Mouse (Mus musculus) lung, postnatal 36 days (tissue): ENCODE data around the gene Cdsn.

Source experiments
- DNase-seq: peaks from one replicate; pipeline ENCODE4 v3.0.0; 2022; ENCODE audit warnings: mixed read lengths

The Cdsn gene

DNA sequence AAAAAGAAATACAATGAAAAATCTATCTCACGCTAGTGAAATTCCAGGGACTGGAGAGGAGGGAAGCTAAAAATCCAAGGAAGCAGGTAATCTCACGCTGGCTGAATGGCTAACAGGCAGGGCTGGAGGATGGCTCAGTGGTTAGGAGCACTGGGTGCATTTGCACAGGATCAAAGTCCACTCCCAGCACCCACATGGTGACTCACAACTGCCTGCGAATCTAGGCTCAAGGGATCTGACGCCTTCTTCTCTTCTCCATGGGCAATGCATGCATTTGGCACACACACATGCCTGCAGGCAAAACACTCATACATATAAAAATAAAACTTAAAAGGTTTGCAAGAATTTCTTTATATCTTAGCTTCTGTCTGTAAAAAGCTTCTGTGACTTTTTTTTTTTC, 14.5 kb upstream of the Cdsn start:
- DNase-seq, result no peak

DNA sequence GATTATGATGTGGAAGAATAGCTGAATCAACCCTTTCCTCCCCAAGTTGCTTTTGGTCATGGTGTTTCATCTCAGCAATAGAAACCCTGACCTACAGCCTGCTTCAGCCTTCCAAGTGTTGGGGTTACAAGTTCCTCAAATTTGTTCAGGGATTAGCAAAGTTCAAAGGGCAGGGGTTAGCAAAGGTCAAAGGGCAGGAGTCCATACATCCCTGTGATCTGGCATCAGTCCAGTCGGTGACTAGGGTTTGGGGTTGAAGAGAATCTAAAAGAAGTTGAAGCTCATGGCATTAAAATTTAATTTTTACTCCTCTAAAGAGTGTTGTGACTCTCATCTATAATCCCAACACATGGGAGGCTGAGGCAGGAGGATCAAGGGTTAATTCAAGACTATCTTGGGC, 13.5 kb upstream of the Cdsn start:
- DNase-seq, result no peak

DNA sequence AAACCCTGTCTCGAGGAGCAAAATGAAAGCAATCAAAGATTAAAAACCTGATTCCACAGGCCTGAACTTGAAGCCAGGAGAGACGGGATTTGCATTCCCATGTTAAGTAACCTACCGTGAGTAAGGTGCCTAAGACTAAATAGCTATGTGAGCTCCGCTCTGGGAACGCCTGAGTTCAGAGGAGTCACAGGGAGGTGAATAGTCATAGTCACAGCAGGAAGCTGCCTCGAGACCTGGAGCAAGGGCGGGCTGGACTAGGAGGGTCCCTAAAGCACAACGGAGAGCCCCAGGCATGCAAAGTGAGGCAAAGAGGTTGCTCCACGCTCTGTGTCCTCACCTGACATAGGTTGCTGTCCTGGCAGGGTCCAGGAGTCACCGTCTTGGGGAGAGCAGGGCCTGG, 12.4 kb upstream of the Cdsn start:
- DNase-seq, result no peak

DNA sequence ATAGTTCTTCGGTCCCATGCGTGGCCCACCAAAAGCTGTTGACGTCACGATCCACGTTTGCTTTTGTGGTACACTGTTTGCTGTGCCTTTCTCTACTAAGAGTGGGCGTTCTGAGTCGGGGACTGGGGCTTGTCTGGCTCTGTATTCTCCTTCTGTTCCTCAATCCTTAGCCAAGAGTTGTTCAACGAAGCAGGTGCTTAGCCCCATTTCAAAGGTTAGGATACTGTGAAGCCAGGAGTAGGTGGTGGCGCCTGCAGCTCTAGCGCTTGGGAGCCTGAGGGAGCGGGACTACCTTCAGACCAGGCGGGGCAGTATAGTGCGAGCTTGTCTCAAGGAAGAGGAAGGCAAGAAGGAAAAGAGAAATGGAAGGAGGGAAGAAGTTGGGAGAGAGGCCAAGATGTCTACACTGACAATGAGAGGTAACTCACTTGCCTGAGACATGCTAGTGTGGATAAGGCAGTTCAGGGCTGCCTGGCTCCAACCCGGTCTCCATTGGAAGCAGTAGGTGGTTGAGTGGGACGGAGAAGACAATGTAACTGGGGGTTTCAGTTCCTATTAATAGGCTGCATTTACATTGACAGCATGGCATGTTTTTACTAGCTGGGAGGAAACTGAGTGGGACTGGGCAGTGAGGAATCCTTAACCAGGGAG, 9.0 kb upstream of the Cdsn start:
- no peak for DNase-seq

DNA sequence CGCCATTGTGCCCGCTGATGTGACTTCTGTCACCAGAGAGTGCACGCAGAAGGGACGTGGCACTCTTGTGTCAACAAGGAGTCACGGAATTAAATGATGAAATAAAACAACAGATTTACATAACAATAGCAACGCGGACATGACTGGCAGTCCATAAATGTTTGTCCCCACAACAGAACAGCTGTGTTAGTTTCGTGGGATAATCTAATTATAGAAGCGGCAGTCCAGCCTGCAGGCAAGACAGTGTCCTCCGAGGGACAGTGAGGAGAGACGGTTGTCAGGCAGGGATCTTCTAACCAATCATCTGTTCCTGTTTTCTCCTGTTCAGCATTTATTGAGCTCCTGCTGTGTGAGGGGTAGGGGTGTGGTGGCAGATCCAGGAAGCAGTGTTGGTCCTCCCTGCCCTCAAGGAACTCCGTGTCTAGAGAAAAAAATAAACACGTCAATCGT, 8.5 kb upstream of the Cdsn start:
- no peak for DNase-seq

DNA sequence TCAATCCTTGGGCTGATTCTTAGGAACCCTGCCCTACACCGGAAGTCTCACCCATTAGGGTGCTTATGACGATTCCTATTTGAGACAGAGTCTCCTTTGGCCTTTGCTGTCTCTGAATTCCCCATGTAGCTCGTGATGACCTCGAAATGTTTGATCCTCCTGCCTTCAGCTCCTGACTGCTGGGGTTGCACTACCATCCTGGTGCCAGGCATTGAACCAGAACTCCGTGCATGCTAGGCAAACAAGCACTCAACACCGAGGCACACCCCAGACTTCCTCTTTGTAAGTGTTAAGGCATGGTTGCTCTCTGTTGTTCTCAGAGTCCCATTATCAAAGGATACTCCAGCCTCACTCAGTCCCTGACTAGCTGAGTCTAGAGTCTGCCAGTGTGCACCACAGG, 7.9 kb upstream of the Cdsn start:
- DNase-seq, result no peak

DNA sequence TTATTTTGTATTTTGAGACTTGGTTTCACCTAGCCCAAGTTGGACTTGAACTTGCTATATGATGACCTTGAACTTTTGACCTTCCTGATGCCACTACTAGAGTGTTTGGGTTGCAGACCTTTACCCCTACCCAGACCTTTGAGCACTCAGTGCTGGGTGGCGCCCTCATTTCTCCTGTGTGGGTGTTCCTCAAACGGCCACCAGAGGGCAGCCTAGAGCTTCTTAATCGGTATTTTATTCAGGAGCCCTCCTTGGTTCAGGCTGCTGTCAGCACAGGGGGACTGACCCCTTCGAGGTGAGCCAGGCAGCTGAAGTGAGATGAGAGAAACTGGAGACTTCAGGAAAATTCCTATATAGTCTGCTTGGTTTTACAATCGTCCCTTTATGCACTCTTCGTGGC, 7.2 kb upstream of the Cdsn start:
- DNase-seq, result peak; percentile 68

DNA sequence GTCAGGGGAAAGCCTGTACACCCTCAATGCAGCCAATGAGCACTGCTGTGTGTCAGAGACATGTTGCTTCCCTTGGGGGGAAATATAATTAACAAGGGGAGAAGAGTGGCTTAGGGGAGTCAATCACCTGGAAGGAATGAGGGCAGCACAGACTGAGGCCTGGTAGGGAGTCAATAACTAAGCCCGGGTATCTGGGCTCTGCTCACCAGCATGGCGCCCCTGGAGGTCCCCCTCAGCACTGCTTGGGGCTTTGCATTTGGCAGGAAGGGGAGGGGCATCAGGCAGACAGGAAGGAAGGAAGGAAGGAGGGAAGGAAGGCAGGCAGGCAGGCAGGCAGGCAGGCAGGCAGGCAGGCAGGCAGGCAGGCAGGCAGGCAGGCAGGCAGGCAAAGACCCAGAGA, 4.5 kb upstream of the Cdsn start:
- no peak for DNase-seq

DNA sequence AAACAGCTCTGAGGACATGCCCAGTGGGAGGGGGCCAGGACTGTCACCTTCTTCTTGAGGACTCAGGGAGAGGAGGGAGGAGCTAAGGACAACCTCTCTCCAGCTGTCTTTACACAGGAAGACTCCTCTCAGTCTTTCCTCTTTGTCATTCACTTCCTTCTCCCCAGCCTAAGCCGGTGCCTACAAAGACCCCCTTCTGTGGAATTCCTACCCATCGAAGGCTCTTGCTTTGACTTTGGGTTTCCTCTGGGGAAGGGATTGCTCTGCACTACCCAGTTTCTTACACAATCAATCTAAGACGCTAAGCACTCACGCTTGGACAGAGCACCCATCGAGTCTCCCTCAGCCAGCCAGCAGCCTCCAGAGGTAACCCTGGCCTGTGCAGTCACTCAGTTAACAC, 3.3 kb upstream of the Cdsn start:
- DNase-seq, result no peak

DNA sequence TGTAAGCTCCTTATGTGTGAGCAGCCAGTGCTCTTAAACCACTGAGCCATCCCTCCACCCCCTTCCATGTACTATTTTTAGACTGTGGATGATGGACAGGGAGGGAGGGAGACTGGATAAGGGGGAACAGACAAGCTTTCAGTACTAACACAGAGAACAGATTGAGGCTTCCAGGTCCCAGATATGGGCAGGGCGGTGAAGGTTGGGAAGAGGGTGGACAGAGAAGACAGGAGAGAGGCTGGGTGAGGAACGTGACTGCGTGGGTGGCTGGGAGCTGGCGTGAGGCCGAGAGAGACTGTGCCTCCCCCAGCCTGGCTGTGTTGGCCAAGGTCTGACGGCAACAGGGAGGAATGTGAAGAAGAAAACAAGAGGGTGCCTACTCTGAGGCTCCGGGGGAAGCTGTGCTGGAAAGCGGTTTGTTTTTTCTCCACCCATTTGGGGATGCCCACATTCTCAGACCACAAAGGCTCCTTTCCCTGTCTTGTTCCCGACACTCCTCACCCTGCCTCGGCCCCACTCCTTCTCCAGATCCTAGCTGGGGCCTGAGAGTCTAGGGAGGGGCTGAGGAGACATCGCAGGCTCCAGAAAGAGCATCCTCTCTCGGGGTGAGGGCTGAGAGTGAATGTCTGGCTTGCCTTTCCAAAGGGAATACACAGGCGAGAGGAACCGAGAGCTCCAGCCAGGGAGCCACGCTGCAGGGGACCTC, 2.3 kb upstream of the Cdsn start:
- DNase-seq, result peak; percentile 81

DNA sequence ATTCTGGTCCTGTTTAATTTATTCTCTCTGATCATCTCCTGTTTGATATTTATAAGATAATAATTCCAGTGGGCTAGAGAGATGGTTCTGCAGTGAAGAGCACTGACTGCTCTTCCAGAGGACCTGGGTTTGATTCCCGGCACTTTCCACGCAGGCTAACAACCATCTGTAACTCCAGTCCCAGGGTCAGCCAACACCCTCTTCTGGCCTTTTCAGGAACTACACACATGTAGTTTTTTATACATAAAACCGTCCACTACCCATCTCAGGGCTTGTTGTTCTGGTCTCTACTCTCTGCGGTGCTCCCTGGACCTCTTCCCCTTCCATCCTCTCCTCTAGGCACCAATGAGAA, 1.8 kb upstream of the Cdsn start:
- DNase-seq, result no peak

DNA sequence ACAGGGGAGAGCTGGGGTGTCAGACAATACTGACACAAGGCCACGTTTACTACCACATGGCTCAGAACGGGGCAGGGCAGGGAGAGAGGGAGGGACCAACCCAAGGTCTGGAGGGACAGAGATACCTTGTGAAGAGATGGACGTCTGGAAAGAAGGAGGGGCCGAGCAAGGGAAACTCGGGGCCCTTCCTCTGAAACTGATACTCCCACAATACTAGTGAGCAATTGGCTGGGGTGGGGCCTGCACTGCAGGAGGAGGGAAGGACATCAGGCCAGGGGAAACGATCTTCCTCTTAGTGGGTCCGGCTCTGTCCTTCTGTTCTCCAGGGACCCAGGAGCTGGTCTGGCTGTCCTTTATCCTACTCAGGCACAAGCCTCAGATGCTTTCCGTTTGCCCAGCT, 1.1 kb upstream of the Cdsn start:
- DNase-seq, result no peak

DNA sequence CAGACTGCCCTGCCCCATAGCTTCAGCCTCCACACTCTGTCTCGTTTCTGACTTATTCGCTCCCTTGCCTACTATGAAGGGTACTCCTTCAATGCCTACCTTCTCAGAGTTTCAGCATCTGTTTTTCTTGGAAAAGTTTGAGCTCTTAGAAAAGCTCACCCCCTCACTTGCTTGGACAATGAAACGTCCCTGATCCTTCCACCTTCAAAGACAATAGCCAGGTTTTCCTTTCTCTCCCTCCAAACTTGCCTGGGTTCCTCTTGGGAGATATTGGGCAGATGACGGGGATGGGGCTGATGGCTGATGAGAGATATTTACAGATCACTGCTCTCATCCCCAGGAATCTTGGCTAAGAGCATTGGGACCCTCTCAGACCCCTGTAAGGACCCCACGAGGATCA, 2.4 kb downstream of the Cdsn start:
- no peak for DNase-seq

DNA sequence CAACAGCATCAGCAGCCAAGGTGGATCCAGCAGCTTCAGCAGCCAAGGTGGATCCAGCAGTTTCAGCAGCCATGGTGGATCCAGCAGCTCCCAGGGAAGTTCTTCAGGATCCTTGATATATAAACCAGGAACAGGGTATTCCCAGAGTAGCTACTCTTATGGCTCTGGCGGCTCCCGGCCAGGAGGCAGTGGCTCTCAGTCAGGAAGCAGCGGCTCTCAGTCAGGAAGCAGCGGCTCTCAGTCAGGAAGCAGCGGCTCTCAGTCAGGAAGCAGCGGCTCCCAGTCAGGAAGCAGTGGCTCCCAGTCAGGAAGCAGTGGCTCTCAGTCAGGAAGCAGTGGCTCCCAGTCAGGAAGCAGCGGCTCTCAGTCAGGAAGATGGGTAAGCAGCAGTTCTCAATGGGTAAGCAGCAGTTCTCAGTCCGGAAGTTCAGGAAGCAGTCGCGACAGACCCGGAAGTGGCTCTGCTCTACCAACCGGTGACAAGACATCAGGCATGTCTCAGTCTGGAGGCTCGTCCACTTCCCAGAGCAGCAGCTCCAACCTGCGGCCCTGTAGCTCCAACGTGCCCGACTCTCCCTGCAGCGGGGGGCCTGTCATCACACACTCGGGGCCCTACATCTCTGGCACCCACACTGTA, 3.0 kb downstream of the Cdsn start:
- DNase-seq, result no peak

DNA sequence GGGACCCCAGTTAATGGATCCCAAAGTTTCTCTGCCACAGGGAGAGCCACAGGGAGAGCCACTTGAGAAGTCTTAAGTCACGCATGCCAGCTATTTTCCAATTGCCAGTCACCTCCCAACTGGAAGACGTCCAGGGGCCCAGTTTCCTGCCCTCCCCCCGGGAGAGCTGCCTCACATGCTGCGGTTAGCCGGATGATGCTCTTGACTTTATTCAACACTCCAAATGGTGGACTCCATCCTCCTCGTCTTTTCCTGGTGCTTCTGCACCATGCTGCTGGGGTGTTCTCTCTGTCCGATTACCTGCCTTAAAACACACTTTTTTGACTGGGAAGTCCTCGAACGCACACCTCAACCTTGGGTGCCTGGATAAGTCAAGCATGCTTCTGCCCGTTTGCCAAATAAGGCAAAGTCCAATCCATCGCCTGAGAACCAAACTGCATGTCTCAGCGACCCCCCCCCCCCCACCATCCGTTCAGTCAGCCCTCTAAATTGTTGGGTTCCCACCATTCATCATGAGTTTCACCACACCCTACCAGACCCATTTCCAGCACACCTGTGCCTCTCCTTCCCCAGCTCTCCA, 4.3 kb downstream of the Cdsn start:
- no peak for DNase-seq

DNA sequence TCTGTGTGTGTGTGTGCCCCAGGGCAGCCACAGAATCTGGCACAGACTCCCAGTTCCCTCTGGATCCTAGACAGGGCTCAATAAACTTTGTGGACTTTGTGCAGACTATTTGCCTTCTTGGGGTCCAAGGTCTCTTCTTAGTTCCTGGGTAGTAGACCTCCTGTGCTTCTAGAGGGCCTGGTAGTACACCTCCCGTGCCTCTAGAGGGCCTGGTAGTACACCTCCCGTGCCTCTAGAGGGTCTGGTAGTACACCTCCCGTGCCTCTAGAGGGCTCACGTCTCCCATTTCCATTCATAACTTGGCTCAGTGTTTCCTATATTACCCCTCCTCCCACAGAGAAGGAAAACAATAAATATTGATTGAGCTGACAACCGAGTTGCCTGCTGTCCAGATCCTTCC, 4.9 kb downstream of the Cdsn start:
- peak; percentile 75 for DNase-seq

DNA sequence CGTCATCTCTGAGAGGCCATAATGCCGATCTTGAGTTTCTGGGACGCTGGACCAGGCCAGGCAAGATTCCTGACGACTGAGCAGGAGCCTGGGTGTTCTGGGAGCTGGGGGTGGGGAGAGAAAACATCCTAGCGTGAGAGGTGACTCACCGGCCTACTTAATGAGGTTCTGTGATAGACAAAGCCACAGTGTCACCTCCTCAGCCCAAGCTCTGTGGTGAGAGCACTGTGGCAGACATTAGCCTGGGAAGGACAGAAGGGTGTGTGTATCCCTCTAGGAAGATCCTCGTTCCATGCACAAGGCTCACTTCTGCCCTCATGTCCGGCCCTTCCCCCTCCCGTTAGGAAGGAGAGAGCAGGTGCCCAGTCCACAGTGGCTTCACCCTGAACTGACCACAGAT, 5.4 kb downstream of the Cdsn start:
- no peak for DNase-seq

DNA sequence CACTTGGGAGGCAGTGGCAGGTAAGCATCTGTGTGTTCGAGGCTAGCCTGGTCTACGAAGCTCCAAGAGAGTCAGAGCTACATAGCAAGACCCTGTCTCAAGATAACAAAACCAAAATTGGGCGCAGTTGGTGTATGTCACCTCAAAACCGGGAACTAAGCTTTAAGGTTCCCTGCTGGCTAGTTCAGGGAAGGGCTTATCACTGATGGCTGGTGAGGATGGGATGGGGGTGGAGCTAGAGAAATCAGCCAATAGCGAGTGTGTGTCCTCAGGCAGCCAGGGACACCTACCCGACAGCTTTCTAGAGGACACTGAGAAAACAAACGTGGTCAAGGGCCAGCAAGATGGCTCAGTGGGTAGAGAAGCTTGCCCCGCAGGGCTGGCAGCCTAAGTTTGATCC, 6.3 kb downstream of the Cdsn start:
- no peak for DNase-seq

DNA sequence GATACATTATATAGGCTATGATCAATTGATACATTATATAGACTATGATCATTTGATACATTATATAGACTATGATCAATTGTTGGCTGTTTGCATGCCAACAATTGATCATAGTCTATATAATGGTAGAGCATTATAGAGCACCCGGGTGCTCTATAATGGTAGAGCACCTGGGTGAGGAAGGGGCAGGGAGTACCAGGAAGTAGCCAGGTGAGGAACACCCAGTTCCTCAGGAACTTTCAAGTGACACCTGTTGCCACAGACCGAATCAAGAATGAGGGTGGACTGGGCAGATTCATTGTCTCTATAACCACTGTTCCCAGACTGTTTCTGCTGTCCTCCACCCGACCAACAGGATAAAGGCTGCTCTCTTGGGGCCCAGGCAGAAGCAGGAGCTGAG, 15.2 kb downstream of the Cdsn start, which contains the start of gene 2300002M23Rik:
TSS of gene 2300002M23Rik (plus strand) at position 301 of the 400 bp plus-strand sequence.
- no peak for DNase-seq

DNA sequence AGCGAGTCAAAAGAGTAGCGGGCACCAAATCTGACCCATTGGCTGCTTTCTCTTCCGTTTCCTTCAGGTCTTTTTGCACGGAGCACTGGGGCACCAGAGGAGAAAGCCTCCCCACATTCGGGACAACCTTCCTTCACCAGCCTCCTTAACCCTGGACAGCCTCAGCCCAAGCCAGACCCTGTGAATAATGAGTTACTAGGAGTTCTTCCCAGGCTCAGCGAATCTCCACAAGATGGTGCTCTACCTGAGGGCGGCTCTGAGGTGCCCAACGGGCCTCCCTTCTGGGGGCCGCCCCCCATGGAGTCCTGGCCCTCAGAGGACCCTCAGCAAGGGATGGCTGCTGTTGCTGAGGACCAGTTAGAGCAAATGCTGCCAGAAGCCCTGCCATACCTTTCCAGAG, 15.8 kb downstream of the Cdsn start:
- DNase-seq, result no peak

DNA sequence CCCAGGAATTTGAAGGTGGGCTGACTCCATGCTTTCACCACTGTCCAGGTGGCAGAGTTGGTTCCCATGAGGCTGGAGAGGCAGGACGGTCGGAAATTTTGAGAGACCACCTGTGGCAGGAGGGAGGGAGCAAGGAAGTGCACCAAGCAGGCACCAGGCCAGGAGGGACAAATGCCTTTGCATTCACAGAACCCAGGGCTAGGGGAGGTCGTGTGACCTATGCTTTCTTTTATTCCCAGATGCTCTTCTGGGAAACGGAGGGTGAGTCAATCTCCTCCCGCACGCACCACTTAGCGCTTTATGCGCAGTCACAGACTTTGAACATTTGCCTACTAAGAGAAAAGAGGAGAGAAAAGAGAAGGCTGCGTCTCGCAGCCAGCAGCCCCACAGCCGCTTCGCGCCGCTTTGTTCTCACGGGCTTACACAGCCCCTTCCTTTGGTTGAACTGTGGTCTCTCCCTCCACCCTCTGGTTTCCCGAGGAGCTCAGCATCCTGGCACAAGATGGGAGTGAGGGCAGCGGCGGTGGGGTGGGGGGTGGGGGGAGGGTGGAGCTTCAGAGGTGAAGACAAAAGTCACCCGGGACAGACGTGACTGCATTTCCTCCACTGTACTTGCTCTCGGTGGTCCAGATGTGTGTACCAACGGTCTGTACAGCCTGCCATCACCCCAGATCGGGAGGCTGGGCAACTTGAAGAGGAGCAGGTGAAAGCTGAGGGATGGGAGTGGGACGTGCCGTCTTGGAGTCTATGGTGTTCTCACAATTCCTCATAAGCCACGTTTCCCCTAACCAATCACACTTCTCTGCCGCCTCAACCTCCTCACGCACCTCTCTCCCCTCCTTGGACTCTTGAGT, 17.4 kb downstream of the Cdsn start:
- no peak for DNase-seq

DNA sequence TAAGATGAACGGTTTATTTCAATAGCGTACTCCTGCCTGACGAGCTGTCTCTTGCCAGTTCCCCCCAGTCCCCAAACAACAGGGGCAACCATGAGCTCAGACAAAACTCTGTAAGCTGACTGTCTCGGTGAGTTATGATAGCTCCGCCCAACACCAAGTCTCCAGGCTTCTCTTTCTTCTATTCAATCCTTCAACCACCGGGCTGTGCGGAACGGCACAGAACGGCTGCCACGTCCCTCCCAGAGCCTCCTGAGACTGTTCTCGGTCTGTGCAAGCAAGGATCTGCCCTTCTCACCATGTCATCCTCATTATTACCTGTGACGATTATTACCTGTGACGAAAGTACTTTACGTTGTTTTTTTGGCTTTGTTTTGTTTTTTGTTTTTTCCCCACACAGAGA, 18.9 kb downstream of the Cdsn start:
- DNase-seq, result no peak

DNA sequence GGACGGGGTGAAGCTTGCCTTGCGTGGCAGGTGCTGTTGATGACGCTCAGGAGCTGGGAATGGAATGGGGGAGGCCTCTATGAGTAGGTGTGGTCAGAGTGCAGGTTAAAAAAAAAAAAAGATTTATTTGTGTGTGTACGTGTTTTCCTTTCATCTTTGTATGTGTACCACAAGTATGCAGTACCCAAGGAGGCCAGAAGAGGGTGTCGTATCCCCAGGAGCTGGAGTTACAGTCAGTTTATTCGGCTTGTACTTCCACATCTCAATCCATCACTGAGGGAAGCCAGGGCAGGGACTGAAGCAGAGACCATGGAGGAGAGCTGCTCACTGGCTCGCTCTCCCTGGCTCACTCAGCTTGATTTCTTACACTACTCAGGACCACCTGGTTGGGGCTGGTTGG, 19.5 kb downstream of the Cdsn start:
- DNase-seq, result no peak
